Mouse (Mus musculus) liver (tissue): Measurements from ENCODE around the gene Lce3c.

Experiments used
- DNase-seq: peaks from one replicate; pipeline ENCODE4 v3.0.0-alpha.2; 2020; ENCODE audit warnings: mixed read lengths

Lce3c gene

DNA sequence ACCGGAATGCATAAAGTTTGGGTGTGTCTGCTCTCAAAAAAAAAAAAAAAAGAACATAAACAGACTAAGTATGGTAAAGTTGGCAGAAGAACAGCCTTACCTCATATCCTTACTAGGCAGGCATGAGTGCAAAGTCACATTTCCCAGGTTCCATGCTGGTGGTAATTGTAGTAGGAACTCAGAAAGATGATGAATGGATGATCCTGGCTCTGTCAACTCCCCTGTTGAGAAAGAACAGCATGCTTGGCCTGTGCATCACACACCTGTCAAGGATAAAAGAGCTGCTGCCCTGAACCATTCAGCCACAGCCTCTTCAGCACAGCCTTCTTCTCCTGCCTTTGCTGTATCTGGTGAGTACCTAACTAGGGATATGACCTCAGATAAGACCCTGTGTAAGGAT is at the start of gene Lce3c:
TSS of gene Lce3c (plus strand) at position 301 of the 400 bp plus-strand sequence.
- DNase-seq, result no peak

DNA sequence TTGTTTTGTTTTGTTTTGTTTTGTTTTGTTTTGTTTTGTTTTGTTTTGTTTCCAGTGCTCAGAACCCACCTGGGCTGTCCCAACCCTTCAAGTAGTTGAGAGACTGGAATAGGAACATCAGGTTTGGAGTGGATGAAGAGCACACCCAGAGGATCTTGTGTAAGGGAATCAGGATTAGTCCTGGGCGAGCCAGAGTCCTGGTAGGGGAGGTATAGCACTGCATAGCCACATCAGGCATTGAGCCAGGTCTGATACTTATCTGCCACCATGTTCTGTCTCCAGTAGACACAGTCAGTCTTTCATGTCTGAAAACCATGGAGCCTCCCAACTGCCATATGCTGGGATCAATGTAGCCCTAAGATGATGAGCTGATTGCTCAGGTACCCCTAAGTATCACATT is 49.8 kb upstream of the Lce3c start:
- no peak for DNase-seq

DNA sequence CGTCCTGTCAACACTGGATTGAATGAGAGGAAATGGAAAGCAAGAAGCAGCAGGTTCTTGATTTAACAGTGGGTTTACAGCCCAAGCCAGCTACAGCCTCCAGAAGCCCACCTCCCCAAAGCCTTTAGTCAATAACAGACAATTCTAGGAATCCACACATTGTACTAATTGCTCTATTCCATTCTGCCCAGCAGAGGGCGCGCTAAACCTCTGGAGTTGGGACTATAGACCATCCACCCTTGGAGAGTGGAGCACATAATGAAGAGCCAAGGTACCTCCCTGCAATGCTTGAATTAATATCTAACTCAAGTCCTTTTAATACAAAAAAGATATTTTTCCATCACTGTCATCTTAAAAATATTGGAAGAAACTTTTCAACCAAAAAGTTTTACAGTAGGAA is 41.3 kb upstream of the Lce3c start:
- DNase-seq, result peak; percentile 29

DNA sequence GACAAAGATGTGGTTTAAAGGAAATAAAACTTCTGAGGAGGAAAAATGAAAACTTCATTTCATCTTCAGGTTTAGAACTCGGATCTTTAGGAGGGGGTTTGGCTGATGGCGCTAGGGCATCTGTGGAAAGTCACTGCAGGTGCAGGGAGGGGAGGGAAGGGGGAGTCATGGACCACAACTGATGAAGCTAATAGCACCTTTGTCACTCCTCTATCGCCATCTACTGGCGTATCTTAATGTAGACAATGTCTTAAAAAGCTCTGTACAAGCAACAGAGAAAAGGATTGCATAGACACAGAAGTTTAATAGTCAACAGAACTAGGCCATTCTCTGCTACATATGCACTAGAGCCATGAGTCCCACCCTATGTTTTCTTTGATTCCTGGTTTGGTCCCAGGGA is 40.6 kb upstream of the Lce3c start:
- DNase-seq, result no peak

DNA sequence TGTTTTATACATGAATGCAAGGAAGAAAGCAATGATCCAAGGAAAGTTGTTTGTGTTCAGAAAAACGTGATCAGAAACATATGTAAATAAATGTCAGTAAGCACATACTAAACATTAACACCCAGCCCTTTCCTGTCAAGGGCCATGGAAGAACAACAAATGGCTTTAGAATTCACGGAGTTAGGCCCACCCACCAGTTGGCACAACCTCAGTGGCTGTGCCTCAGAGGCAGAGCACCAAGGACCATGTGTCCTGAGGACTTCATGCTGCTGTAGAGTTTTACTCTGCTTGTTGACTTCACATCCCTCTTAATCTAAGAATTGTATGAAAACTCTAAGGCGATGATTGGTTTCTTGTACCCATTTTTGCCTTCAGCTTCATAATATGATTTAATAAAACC is 39.1 kb upstream of the Lce3c start:
- no peak for DNase-seq

DNA sequence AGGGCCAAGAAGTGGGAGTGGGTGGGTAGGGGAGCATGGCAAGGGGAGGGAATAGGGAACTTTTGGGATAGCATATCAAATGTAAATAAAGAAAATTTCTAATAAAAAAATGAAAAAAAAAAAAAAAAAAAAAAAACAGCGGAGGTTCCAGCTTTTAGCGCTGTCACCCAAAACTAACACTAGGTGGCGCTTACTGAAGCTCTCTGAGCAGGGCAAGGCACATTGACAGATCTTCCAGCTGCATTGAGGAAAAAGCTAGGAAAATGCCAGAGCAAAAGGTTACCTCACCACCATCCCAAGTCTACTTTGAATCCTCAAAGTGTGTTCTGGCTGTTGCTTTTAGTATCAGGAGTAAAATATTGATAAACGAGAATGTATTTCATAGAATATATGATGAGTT is 36.7 kb upstream of the Lce3c start:
- DNase-seq, result no peak

DNA sequence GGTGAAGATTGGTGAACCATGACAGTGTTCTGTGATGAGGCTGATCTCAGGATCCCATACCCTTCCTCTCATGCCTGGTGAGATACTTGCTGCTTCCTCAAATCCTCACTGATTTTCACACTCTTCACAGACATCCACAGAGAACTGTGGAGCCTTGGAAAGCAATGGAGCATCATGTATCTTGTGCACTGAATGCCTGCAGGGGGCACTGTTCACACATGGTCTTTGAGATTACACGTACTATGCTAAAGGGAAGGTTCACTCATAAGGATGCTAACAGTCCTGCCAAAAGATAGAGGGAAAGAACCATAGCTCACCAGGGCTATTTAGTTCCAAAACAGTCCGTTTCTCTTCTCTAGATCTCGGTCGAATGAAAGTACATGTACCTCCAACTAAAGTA is 23.9 kb upstream of the Lce3c start:
- peak; percentile 5 for DNase-seq

DNA sequence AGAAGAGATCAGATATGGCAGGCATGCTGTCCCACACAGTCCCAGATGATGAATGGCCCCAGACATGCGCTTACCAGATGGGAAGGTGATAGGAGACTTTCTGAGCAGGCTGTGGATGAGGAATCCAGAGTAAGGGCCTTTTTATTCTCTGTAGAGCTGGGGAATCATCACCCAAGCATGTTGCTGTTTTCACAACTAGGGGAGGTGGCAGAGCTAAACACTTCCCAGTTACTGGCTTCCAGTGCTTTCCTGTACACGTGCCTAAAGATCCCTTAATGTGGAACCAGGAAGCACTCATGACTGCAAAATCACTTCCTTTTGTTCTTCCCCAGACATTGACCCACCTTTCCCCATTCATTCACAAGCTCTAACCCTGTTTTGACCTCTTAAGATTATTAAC is 18.2 kb upstream of the Lce3c start, which contains the start of gene Lce3a:
TSS of gene Lce3a (minus strand) at position 101 of the 400 bp plus-strand sequence.
- no peak for DNase-seq

DNA sequence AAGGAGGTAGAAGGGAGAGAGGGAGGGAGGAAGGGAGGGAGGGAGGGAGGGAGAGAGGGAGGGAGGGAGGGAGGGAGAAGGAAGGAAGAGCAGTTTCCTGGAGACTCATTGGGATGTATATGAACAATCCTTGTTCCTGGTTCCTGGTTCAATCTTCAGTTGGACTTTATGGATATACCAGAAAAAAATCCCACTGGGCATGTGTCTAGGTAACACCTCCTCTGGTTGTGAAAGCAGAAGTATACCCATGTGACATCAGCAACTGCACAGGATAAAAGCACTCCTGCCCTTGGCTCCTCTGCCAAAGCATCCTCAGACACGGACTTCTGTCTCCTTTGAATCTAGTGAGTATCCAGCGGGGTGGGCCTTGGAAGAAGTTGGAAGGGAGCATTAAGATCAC is 11.6 kb upstream of the Lce3c start, which contains the start of gene Lce3b:
TSS of gene Lce3b (plus strand) at position 301 of the 400 bp plus-strand sequence.
- no peak for DNase-seq

DNA sequence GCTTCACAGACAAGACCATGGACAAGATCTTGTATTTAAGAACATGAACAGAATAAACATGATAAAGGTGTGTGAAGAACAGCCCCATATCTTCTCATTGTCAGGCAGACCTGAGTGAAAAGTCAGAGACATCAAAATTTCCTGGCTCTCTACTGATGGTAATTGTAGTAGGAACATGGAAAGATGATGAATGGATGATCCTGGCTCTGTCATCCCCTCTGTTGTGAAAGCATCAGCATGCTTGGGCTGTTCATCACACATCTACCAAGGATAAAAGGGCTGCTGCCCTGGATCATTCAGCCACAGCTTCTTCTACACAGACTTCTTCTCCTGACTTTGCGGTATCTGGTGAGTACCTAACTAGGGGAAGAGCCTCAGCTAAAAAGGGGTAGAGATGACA is 12.8 kb downstream of the Lce3c start, which contains the start of gene Lce3d:
TSS of gene Lce3d (plus strand) at position 301 of the 400 bp plus-strand sequence.
- DNase-seq, result no peak

DNA sequence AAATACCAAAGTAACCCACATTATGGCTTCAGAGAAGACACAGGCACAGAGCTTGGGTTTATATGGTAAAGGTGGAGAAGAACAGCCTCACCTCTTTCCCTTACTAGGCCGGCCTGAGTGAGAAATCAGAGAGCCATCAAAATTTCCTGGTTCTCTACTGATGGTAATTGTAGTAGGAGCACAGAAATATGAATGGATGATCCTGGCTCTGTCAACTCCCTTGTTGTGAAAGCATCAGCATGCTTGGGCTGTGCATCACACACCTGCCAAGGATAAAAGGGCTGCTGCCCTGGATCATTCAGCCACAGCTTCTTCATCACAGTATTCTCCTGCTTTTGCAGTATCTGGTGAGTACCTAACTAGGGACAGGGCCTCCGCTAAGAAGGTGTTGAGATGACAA is 22.5 kb downstream of the Lce3c start, which contains the start of gene Lce3e:
TSS of gene Lce3e (plus strand) at position 301 of the 400 bp plus-strand sequence.
- DNase-seq, result no peak

DNA sequence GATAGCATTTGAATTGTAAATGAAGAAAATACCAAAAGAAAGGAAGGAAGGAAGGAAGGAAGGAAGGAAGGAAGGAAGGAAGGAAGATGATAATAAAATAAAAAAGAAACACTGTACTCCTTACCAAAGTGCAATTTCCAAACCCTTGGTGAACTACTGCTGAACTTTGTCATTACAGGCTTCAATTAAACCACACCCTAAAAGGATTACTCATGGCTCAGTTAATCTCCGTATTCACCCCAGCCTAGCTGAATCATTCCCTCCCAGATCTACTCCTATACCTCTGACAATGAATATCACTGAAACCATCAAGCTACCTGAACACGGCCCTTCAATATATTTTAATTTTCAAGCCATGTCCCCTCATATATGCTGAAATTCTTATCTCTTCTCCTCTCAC is 34.2 kb downstream of the Lce3c start:
- DNase-seq, result no peak

DNA sequence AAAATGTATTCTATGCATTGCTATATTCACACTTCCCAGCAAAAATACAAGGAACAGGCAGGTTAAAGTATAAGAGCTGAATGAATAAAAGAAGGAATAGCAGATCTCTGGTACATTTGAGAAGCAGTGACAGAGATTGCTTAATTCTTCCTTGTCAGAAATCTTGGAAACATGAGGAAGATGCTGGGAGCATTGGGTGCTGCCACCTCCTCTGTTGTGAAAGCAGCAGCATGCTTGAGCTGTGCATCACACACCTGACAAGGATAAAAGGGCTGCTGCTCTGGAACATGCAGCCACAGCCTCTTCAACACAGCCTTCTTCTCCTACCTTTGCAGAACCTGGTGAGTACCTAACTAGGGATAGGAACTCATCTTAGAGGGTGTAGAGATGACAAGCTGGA is 47.6 kb downstream of the Lce3c start, which contains the start of gene Lce3f:
TSS of gene Lce3f (plus strand) at position 301 of the 400 bp plus-strand sequence.
- no peak for DNase-seq
